Mouse (Mus musculus) gastrocnemius, postnatal 10 days (tissue): ENCODE data around the gene Oas3. TPM values are rescaled to one million over a fixed set of nuclear protein-coding genes. Genes with fewer than 3 reads are reported as not detected.
"Not testable (repeated sequence)": the region's sequence is repeated elsewhere in the genome, so short reads cannot be mapped to it uniquely, and the experiment has no call there.

ENCODE experiments used
- DNase-seq: peaks from one replicate; pipeline ENCODE4 v3.0.0; 2021; ENCODE audit warnings: mixed read lengths
- long read RNA-seq, 2 experiments: library from polyadenylated mRNA; stranded (forward); transcript quantifications; one replicate each; pipeline ENCODE4 v2.0.0; 2021
- total RNA-seq, 2 experiments: library from RNA; stranded (reverse); gene quantifications; 2 replicates each; pipeline ENCODE4 v1.2.3; 2021

The Oas3 gene
- not detected for total RNA-seq
- long read RNA-seq, experiment 1 = 0 reads
- long read RNA-seq, experiment 2 = 0 reads

GRCm38 (mm10) chr5:120777478-120777877 is at the start of gene Oas3:
Gene Oas3, minus strand, starts transcription at chr5:120777661.
- DNase-seq = no peak

- DNase-seq = no peak
These were observed 41.5 kb upstream of the Oas3 start for GRCm38 (mm10) chr5:120818999-120819398.

GRCm38 (mm10) chr5:120815949-120816348 is 38.5 kb upstream of the Oas3 start:
- DNase-seq = no peak

GRCm38 (mm10) chr5:120813023-120813422 is 35.6 kb upstream of the Oas3 start:
- no peak for DNase-seq

GRCm38 (mm10) chr5:120811951-120812819 is 34.7 kb upstream of the Oas3 start, which contains the start of gene Oas1c:
Gene Oas1c, minus strand, starts transcription at chr5:120812514.
- DNase-seq = peak; percentile 58

- no peak for DNase-seq
These were observed 31.7 kb upstream of the Oas3 start for GRCm38 (mm10) chr5:120809171-120809570.

GRCm38 (mm10) chr5:120806458-120806857 is 29.0 kb upstream of the Oas3 start:
- DNase-seq = peak; percentile 38

- no peak for DNase-seq
These were observed 26.1 kb upstream of the Oas3 start for GRCm38 (mm10) chr5:120803596-120803995.

GRCm38 (mm10) chr5:120798943-120799342 is 21.5 kb upstream of the Oas3 start:
- not testable (repeated sequence) for DNase-seq

GRCm38 (mm10) chr5:120798147-120798546 is 20.7 kb upstream of the Oas3 start:
- not testable (repeated sequence) for DNase-seq

GRCm38 (mm10) chr5:120795480-120796034 is 18.1 kb upstream of the Oas3 start, which contains the start of gene Oas1e:
Gene Oas1e, minus strand, starts transcription at chr5:120795530.
- DNase-seq = not testable (repeated sequence)

- peak; percentile 36 for DNase-seq
These were observed 15.6 kb upstream of the Oas3 start for GRCm38 (mm10) chr5:120793043-120793442.

GRCm38 (mm10) chr5:120787042-120787441 is 9.6 kb upstream of the Oas3 start:
- DNase-seq = no peak

- no peak for DNase-seq
These were observed 5.0 kb upstream of the Oas3 start for GRCm38 (mm10) chr5:120782446-120782845.

- DNase-seq = no peak
These were observed 4.2 kb upstream of the Oas3 start for GRCm38 (mm10) chr5:120781646-120782045.

- DNase-seq = no peak
These were observed 2.5 kb upstream of the Oas3 start for GRCm38 (mm10) chr5:120779922-120780321.

GRCm38 (mm10) chr5:120778941-120779340 is 1.5 kb upstream of the Oas3 start:
- no peak for DNase-seq

- DNase-seq = no peak
These were observed 660 bp downstream of the Oas3 start for GRCm38 (mm10) chr5:120776801-120777200.

GRCm38 (mm10) chr5:120775287-120775985 is 2.0 kb downstream of the Oas3 start:
- DNase-seq = no peak

- no peak for DNase-seq
These were observed 8.1 kb downstream of the Oas3 start for GRCm38 (mm10) chr5:120769396-120769795.

GRCm38 (mm10) chr5:120765010-120765409 is 12.5 kb downstream of the Oas3 start:
- no peak for DNase-seq

GRCm38 (mm10) chr5:120761901-120762300 is 15.6 kb downstream of the Oas3 start:
- DNase-seq = no peak

- no peak for DNase-seq
These were observed 23.2 kb downstream of the Oas3 start for GRCm38 (mm10) chr5:120754215-120754614.
